Mouse (Mus musculus) forelimb bud, embryonic 11.5 days (tissue): ENCODE data around the gene Prkca.

ENCODE experiments used
- DNase-seq: peaks from one replicate; pipeline ENCODE4 v3.0.0-alpha.2; 2012; ENCODE audit warnings: low read depth, low spot score

Prkca gene

GRCm38 (mm10) chr11:108013390-108013789 lies 330.3 kb downstream of the Prkca start:
- no peak for DNase-seq

GRCm38 (mm10) chr11:108010465-108010864 lies 333.3 kb downstream of the Prkca start:
- DNase-seq: no peak

GRCm38 (mm10) chr11:107998891-107999290 lies 344.8 kb downstream of the Prkca start:
- no peak for DNase-seq

GRCm38 (mm10) chr11:107996896-107997670 lies 346.6 kb downstream of the Prkca start:
- no peak for DNase-seq

- DNase-seq: peak; percentile 82
Observed at GRCm38 (mm10) chr11:107994487-107994886, 349.2 kb downstream of the Prkca start.

GRCm38 (mm10) chr11:107993792-107994191 lies 349.9 kb downstream of the Prkca start:
- no peak for DNase-seq

- DNase-seq: no peak
Observed at GRCm38 (mm10) chr11:107992500-107992899, 351.2 kb downstream of the Prkca start.

- no peak for DNase-seq
Observed at GRCm38 (mm10) chr11:107991990-107992389, 351.7 kb downstream of the Prkca start.

- no peak for DNase-seq
Observed at GRCm38 (mm10) chr11:107989241-107989640, 354.5 kb downstream of the Prkca start.

GRCm38 (mm10) chr11:107985941-107986340 lies 357.8 kb downstream of the Prkca start:
- no peak for DNase-seq

- no peak for DNase-seq
Observed at GRCm38 (mm10) chr11:107983883-107984282, 359.8 kb downstream of the Prkca start.

- no peak for DNase-seq
Observed at GRCm38 (mm10) chr11:107983224-107983623, 360.5 kb downstream of the Prkca start.

- DNase-seq: peak; percentile 61
Observed at GRCm38 (mm10) chr11:107982225-107982896, 361.4 kb downstream of the Prkca start.

- DNase-seq: no peak
Observed at GRCm38 (mm10) chr11:107979497-107980174, 364.1 kb downstream of the Prkca start.

GRCm38 (mm10) chr11:107969943-107970342 lies 373.8 kb downstream of the Prkca start:
- DNase-seq: no peak

- DNase-seq: no peak
Observed at GRCm38 (mm10) chr11:107968147-107968546, 375.6 kb downstream of the Prkca start.

- no peak for DNase-seq
Observed at GRCm38 (mm10) chr11:107966229-107966628, 377.5 kb downstream of the Prkca start.

- no peak for DNase-seq
Observed at GRCm38 (mm10) chr11:107965449-107965848, 378.3 kb downstream of the Prkca start.

GRCm38 (mm10) chr11:107957566-107958350 lies 386.0 kb downstream of the Prkca start:
- no peak for DNase-seq

- DNase-seq: no peak
Observed at GRCm38 (mm10) chr11:107955191-107956062, 388.3 kb downstream of the Prkca start.

GRCm38 (mm10) chr11:107951431-107951830 lies 392.3 kb downstream of the Prkca start:
- DNase-seq: no peak
